Mouse (Mus musculus) forebrain, embryonic 16.5 days (tissue): ENCODE measurements around the gene Ndufv2. TPM values are rescaled to one million over a fixed set of nuclear protein-coding genes. Genes with fewer than 3 reads are reported as not detected.
A peak's percentile ranks its signal among the peaks of the same experiment; 100 is the strongest.

ENCODE experiments used
- ATAC-seq: fragments of 200-750 bp; cut with Nextera tagmentation; 2 replicates; pipeline ENCODE4 v1.8.0; 2017; ENCODE audit warnings: mild to moderate bottlenecking, moderate library complexity
- H3K27ac ChIP-seq: fragments of 300-500 bp; sonication (generic); 2 replicates; pipeline ENCODE4 v1.5.1; 2014; ENCODE audit warnings: low read length, control low read depth
- H3K27me3 ChIP-seq: fragments of 300-500 bp; sonication (generic); replicated peaks from 2 replicates; pipeline ENCODE4 v1.6.1; 2014; ENCODE audit warnings: low read length; ENCODE audit not compliant: control insufficient read depth, insufficient read depth
- H3K36me3 ChIP-seq: fragments of 300-500 bp; sonication (generic); 2 replicates; pipeline ENCODE4 v1.6.1; 2014; ENCODE audit not compliant: control insufficient read depth, insufficient read depth
- H3K4me1 ChIP-seq: fragments of 300-500 bp; sonication (generic); replicated peaks from 2 replicates; pipeline ENCODE4 v1.6.1; 2014; ENCODE audit warnings: low read length; ENCODE audit not compliant: control insufficient read depth, insufficient read depth
- H3K4me2 ChIP-seq: fragments of 300-500 bp; sonication (generic); 2 replicates; pipeline ENCODE4 v1.6.1; 2014; ENCODE audit warnings: mild to moderate bottlenecking, low read length, control low read depth
- H3K4me3 ChIP-seq: fragments of 300-500 bp; sonication (generic); replicated peaks from 2 replicates; pipeline ENCODE4 v1.5.1; 2014; ENCODE audit warnings: mild to moderate bottlenecking, low read length, control low read depth
- H3K9ac ChIP-seq: fragments of 300-500 bp; sonication (generic); replicated peaks from 2 replicates; pipeline ENCODE4 v1.6.1; 2014; ENCODE audit warnings: low read depth, low read length, control low read depth
- H3K9me3 ChIP-seq: fragments of 300-500 bp; sonication (generic); 2 replicates; pipeline ENCODE4 v1.6.1; 2016; ENCODE audit warnings: low read length; ENCODE audit not compliant: control insufficient read depth
- WGBS: fragments of 180-500 bp; shearing (Covaris S2); extraction: QIAGEN DNeasy Blood & Tissue Kit; methylation state at CpG from one replicate; pipeline ENCODE4 v1.1.7; 2014; 5-methylcytosine and 5-hydroxymethylcytosine counted together
- polyA plus RNA-seq: library from polyadenylated mRNA; unstranded; fragments of >200 nt; fragmentation: Nextera tagmentation; extraction: Ambion mirVana; gene quantifications from 2 replicates; pipeline ENCODE4 v1.2.1, GENCODE M21; 2015

Gene Ndufv2
- 332 and 339 TPM in 2 replicates for polyA plus RNA-seq

- 1% methylated on average over 67 of the region's 67 CpGs for WGBS
- H3K4me3 ChIP-seq = peak within 1 kb of the TSS; percentile 93
- peak within 1 kb of the TSS; percentile 97 for H3K27ac ChIP-seq
- ATAC-seq = peak; percentile 99
- peaks cover 14% of the 10 kb centered on the region for H3K4me1 ChIP-seq
- no peaks in the 10 kb centered on the region for H3K9me3 ChIP-seq
- H3K36me3 ChIP-seq = no peaks in the 10 kb centered on the region
- H3K4me2 ChIP-seq = peak within 1 kb of the TSS; percentile 99
- H3K27me3 ChIP-seq = no peaks in the 10 kb centered on the region
- peak within 1 kb of the TSS; percentile 98 for H3K9ac ChIP-seq
Measured at GRCm38 (mm10) chr17:66101380-66102330, at the start of gene Ndufv2. Gene Ndufv2, minus strand, starts transcription at chr17:66101559.

GRCm38 (mm10) chr17:66131212-66131611 lies 29.9 kb upstream of the Ndufv2 start:
- no peak overlapping the region for H3K4me2 ChIP-seq
- no peak overlapping the region for H3K4me3 ChIP-seq
- 97% methylated on average over 4 of the region's 4 CpGs for WGBS
- 0 out of 2 replicates have a peak, but pooled peaks cover 2% of the 10 kb centered on the region for H3K9me3 ChIP-seq
- H3K27ac ChIP-seq = no peak overlapping the region
- H3K4me1 ChIP-seq = no peaks in the 10 kb centered on the region
- H3K9ac ChIP-seq = no peak overlapping the region
- ATAC-seq = no peak
- no peaks in the 10 kb centered on the region for H3K27me3 ChIP-seq
- peaks cover 11% of the 10 kb centered on the region for H3K36me3 ChIP-seq

- H3K4me1 ChIP-seq = peaks cover 1% of the 10 kb centered on the region; the same call in 1 of the 2 replicates
- 0 out of 2 replicates have a peak, but pooled peaks cover 2% of the 10 kb centered on the region for H3K9me3 ChIP-seq
- H3K9ac ChIP-seq = no peak overlapping the region
- ATAC-seq = no peak
- no peak overlapping the region for H3K4me2 ChIP-seq
- no peaks in the 10 kb centered on the region for H3K27me3 ChIP-seq
- WGBS = 86% methylated on average over 9 of the region's 9 CpGs
- H3K4me3 ChIP-seq = no peak overlapping the region
- peaks cover 11% of the 10 kb centered on the region for H3K36me3 ChIP-seq
- H3K27ac ChIP-seq = no peak overlapping the region
Measured at GRCm38 (mm10) chr17:66130371-66130770, 29.0 kb upstream of the Ndufv2 start.

DNA sequence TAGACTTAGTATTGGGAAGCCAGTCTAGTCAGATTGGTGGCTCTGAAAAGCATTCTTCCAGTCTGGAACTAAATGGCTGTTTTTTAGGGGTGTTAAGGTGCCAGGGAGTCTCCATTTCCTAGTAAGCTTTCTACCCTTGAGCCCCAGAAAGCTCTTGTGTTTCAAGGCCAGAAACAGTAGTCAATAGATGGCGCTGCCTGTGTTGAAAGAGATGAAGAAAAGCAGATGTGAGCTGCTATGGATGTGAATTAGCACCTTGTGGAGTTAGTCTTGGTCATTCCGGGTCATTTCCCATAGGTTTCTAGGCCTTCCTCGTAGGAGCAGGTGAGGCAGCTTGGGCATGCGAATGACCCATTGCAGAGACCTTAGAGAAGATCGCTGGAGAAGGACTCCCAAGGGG lies 23.9 kb upstream of the Ndufv2 start:
- Histone ChIP-seq H3K9me3 (no peaks in the 10 kb centered on the region), H3K4me2 (no peak overlapping the region), H3K27me3 (no peaks in the 10 kb centered on the region), H3K4me1 (peaks cover 12% of the 10 kb centered on the region), H3K27ac (no peak overlapping the region), H3K4me3 (no peak overlapping the region), H3K9ac (no peak overlapping the region), H3K36me3 (no peaks in the 10 kb centered on the region)
- 74% methylated on average over 5 of the region's 5 CpGs for WGBS
- ATAC-seq = no peak

GRCm38 (mm10) chr17:66123816-66124610 lies 22.7 kb upstream of the Ndufv2 start:
- peak overlapping the region; percentile 70 for H3K4me2 ChIP-seq
- 0 out of 2 replicates have a peak, but pooled peaks cover 4% of the 10 kb centered on the region for H3K36me3 ChIP-seq
- ATAC-seq = 0 out of 2 replicates have a peak, but pooled peaks have one; percentile 18
- H3K4me3 ChIP-seq = peak overlapping the region; percentile 94
- peak overlapping the region; percentile 68 for H3K9ac ChIP-seq
- H3K9me3 ChIP-seq = no peaks in the 10 kb centered on the region
- under 1% methylated on average over 20 of the region's 20 CpGs for WGBS
- no peaks in the 10 kb centered on the region for H3K27me3 ChIP-seq
- peaks cover 12% of the 10 kb centered on the region for H3K4me1 ChIP-seq
- no peak overlapping the region for H3K27ac ChIP-seq

GRCm38 (mm10) chr17:66123066-66123815 lies 21.9 kb upstream of the Ndufv2 start, which contains the start of gene Ddx11:
Gene Ddx11, plus strand, starts transcription at chr17:66123520.
- Histone ChIP-seq H3K27me3 (no peaks in the 10 kb centered on the region), H3K9me3 (no peaks in the 10 kb centered on the region), H3K36me3 (0 out of 2 replicates have a peak, but pooled peaks cover 5% of the 10 kb centered on the region), H3K27ac (peak within 1 kb of the TSS; percentile 35; the same call in 1 of the 2 replicates), H3K4me3 (peak within 1 kb of the TSS; percentile 94), H3K4me2 (peak within 1 kb of the TSS; percentile 70), H3K9ac (peak within 1 kb of the TSS; percentile 68), H3K4me1 (peaks cover 12% of the 10 kb centered on the region)
- WGBS = 5% methylated on average over 45 of the region's 45 CpGs
- peak; percentile 85 for ATAC-seq

DNA sequence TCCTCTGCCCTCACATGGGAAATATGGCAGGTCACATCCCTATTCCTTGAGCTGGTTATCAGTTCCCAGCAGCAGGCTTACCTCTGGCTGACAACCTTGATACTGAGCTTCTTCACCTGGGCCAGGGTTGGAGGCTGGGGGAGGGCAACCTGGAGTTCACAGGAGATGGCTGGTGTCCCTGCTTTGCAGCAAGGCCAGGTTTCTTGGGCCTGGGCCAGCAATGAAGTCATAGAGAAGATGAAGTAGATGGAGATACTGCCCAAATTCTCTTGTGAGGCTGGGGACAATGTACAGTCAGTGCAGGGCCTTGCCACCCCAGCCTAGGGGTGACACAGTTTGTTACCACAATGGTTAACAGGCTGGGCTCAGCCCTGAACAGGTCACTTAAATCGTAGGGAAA lies 19.3 kb upstream of the Ndufv2 start:
- no peaks in the 10 kb centered on the region for H3K9me3 ChIP-seq
- H3K4me3 ChIP-seq = no peak overlapping the region
- H3K36me3 ChIP-seq = peaks cover 19% of the 10 kb centered on the region
- no peak overlapping the region for H3K9ac ChIP-seq
- no peak overlapping the region for H3K27ac ChIP-seq
- no peak for ATAC-seq
- peaks cover 12% of the 10 kb centered on the region for H3K4me1 ChIP-seq
- no peaks in the 10 kb centered on the region for H3K27me3 ChIP-seq
- H3K4me2 ChIP-seq = no peak overlapping the region
- WGBS = 95% methylated on average over 1 of the region's 1 CpGs

GRCm38 (mm10) chr17:66118991-66119390 lies 17.6 kb upstream of the Ndufv2 start:
- H3K4me3 ChIP-seq = no peak overlapping the region
- H3K27ac ChIP-seq = no peak overlapping the region
- H3K9me3 ChIP-seq = no peaks in the 10 kb centered on the region
- H3K27me3 ChIP-seq = no peaks in the 10 kb centered on the region
- H3K4me2 ChIP-seq = no peak overlapping the region
- H3K9ac ChIP-seq = no peak overlapping the region
- WGBS = 79% methylated on average over 8 of the region's 8 CpGs
- ATAC-seq = no peak
- peaks cover 6% of the 10 kb centered on the region for H3K4me1 ChIP-seq
- H3K36me3 ChIP-seq = peaks cover 29% of the 10 kb centered on the region
